Mouse (Mus musculus): Measurements from ENCODE around the gene Ttc39b. TPM values are rescaled to one million over a fixed set of nuclear protein-coding genes. Genes with fewer than 3 reads are reported as not detected.

The Ttc39b gene
- polyA plus RNA-seq, 1 experiment = 7.1 TPM

- TF ChIP-seq POLR2A (IDR thresholded peaks at IDR 0.05; ENCODE audit: borderline replicate concordance, extremely low read depth, low read depth, low read length) = no peak
- peak; percentile 63 for TF ChIP-seq CTCF (IDR thresholded peaks at IDR 0.05; ENCODE audit: insufficient read depth, low read length)
- peak; percentile 22 for DNase-seq
- H3K4me1 ChIP-seq (ENCODE audit: control insufficient read depth, insufficient read depth, low read length) = peaks cover 2% of the 10 kb centered on the region; the same call in 1 of the 2 replicates
- H3K4me3 ChIP-seq (replicated peaks; ENCODE audit: extremely low read depth, low read depth, low read length) = no peak overlapping the region
- WGBS = 37% methylated on average over 9 of the region's 9 CpGs
Measured at GRCm38 (mm10) chr4:83183288-83183930, 140.6 kb downstream of the Ttc39b start.

- 40% methylated on average over 8 of the region's 8 CpGs for WGBS
- no peak for DNase-seq
- Histone ChIP-seq H3K4me3 (replicated peaks; ENCODE audit: extremely low read depth, low read depth, low read length) (no peak overlapping the region), H3K4me1 (ENCODE audit: control insufficient read depth, insufficient read depth, low read length) (peaks cover 2% of the 10 kb centered on the region; the same call in 1 of the 2 replicates)
- TF ChIP-seq POLR2A (IDR thresholded peaks at IDR 0.05; ENCODE audit: borderline replicate concordance, extremely low read depth, low read depth, low read length) = no peak
- no peak for TF ChIP-seq CTCF (IDR thresholded peaks at IDR 0.05; ENCODE audit: insufficient read depth, low read length)
Measured at GRCm38 (mm10) chr4:83182178-83183068, 141.6 kb downstream of the Ttc39b start.

- H3K4me3 ChIP-seq (replicated peaks; ENCODE audit: extremely low read depth, low read depth, low read length) = no peak overlapping the region
- TF ChIP-seq POLR2A (IDR thresholded peaks at IDR 0.05; ENCODE audit: borderline replicate concordance, extremely low read depth, low read depth, low read length) (no peak), CTCF (IDR thresholded peaks at IDR 0.05; ENCODE audit: insufficient read depth, low read length) (no peak)
- no peaks in the 10 kb centered on the region; the same call in 1 of the 2 replicates for H3K4me1 ChIP-seq (ENCODE audit: control insufficient read depth, insufficient read depth, low read length)
- DNase-seq = no peak
- WGBS = 92% methylated on average over 2 of the region's 2 CpGs
Measured at GRCm38 (mm10) chr4:83177471-83177870, 146.6 kb downstream of the Ttc39b start.

- no peak for DNase-seq
- WGBS = 70% methylated on average over 8 of the region's 8 CpGs
- H3K4me1 ChIP-seq (ENCODE audit: control insufficient read depth, insufficient read depth, low read length) = no peaks in the 10 kb centered on the region
- no peak overlapping the region for H3K4me3 ChIP-seq (replicated peaks; ENCODE audit: extremely low read depth, low read depth, low read length)
- TF ChIP-seq CTCF (IDR thresholded peaks at IDR 0.05; ENCODE audit: insufficient read depth, low read length) = no peak
Measured at GRCm38 (mm10) chr4:83174946-83175345, 149.1 kb downstream of the Ttc39b start.

- no peak for DNase-seq
- H3K4me3 ChIP-seq (replicated peaks; ENCODE audit: extremely low read depth, low read depth, low read length) = no peak overlapping the region
- H3K4me1 ChIP-seq (ENCODE audit: control insufficient read depth, insufficient read depth, low read length) = no peaks in the 10 kb centered on the region; the same call in 1 of the 2 replicates
- TF ChIP-seq CTCF (IDR thresholded peaks at IDR 0.05; ENCODE audit: insufficient read depth, low read length) (no peak), POLR2A (IDR thresholded peaks at IDR 0.05; ENCODE audit: borderline replicate concordance, extremely low read depth, low read depth, low read length) (no peak)
- 64% methylated on average over 3 of the region's 3 CpGs for WGBS
Measured at GRCm38 (mm10) chr4:83172278-83172677, 151.8 kb downstream of the Ttc39b start.

- Histone ChIP-seq H3K4me3 (replicated peaks; ENCODE audit: extremely low read depth, low read depth, low read length) (no peak overlapping the region), H3K4me1 (ENCODE audit: control insufficient read depth, insufficient read depth, low read length) (no peaks in the 10 kb centered on the region; the same call in 1 of the 2 replicates)
- TF ChIP-seq CTCF (IDR thresholded peaks at IDR 0.05; ENCODE audit: insufficient read depth, low read length) (no peak), POLR2A (IDR thresholded peaks at IDR 0.05; ENCODE audit: borderline replicate concordance, extremely low read depth, low read depth, low read length) (no peak)
- DNase-seq = no peak
- WGBS = 67% methylated on average over 9 of the region's 9 CpGs
Measured at GRCm38 (mm10) chr4:83170741-83171140, 153.3 kb downstream of the Ttc39b start.

Other genes starting within 250 kb of the Ttc39b start
- gene Snapc3, start 93.5 kb upstream of the Ttc39b start, polyA plus RNA-seq (2012; rRNA removed) = 15.0 and 18.9 TPM in 2 replicates
- 18.0 and 24.0 TPM in 2 replicates for gene Psip1, start 162.2 kb upstream of the Ttc39b start, polyA plus RNA-seq (2012; rRNA removed)
- gene Ccdc171, start 201.3 kb upstream of the Ttc39b start, polyA plus RNA-seq (2012; rRNA removed) = 0.81 and 1.5 TPM in 2 replicates

Data from lung, adult 2 months (tissue).